Mouse (Mus musculus): Measurements from ENCODE around the gene Dlg2.

The Dlg2 gene

GRCm38 (mm10) chr7:91090830-91091683 lies 614.6 kb downstream of the Dlg2 start:
- DNase-seq = no peak

- no peak for DNase-seq
Observed at GRCm38 (mm10) chr7:91096467-91096866, 620.0 kb downstream of the Dlg2 start.

GRCm38 (mm10) chr7:91098521-91098920 lies 622.0 kb downstream of the Dlg2 start:
- no peak for DNase-seq

GRCm38 (mm10) chr7:91109575-91109974 lies 633.1 kb downstream of the Dlg2 start:
- no peak for DNase-seq

- no peak for DNase-seq
Observed at GRCm38 (mm10) chr7:91132128-91132527, 655.7 kb downstream of the Dlg2 start.

GRCm38 (mm10) chr7:91154096-91154495 lies 677.6 kb downstream of the Dlg2 start:
- DNase-seq = no peak

GRCm38 (mm10) chr7:91159144-91159543 lies 682.7 kb downstream of the Dlg2 start:
- no peak for DNase-seq

GRCm38 (mm10) chr7:91161643-91162175 lies 685.2 kb downstream of the Dlg2 start:
- DNase-seq = no peak

- DNase-seq = no peak
Observed at GRCm38 (mm10) chr7:91173560-91173959, 697.1 kb downstream of the Dlg2 start.

- DNase-seq = no peak
Observed at GRCm38 (mm10) chr7:91188211-91188610, 711.7 kb downstream of the Dlg2 start.

- no peak for DNase-seq
Observed at GRCm38 (mm10) chr7:91199372-91199771, 722.9 kb downstream of the Dlg2 start.

GRCm38 (mm10) chr7:91208083-91208852 lies 731.8 kb downstream of the Dlg2 start:
- DNase-seq = no peak

- no peak for DNase-seq
Observed at GRCm38 (mm10) chr7:91208973-91209372, 732.5 kb downstream of the Dlg2 start.

- DNase-seq = no peak
Observed at GRCm38 (mm10) chr7:91212236-91212635, 735.8 kb downstream of the Dlg2 start.

- no peak for DNase-seq
Observed at GRCm38 (mm10) chr7:91214921-91215320, 738.4 kb downstream of the Dlg2 start.

- no peak for DNase-seq
Observed at GRCm38 (mm10) chr7:91218321-91218987, 742.0 kb downstream of the Dlg2 start.

GRCm38 (mm10) chr7:91226442-91226841 lies 750.0 kb downstream of the Dlg2 start:
- no peak for DNase-seq

GRCm38 (mm10) chr7:91241718-91242117 lies 765.2 kb downstream of the Dlg2 start:
- no peak for DNase-seq

- DNase-seq = no peak
Observed at GRCm38 (mm10) chr7:91261672-91262030, 785.2 kb downstream of the Dlg2 start.

GRCm38 (mm10) chr7:91262031-91262951 lies 785.8 kb downstream of the Dlg2 start:
- DNase-seq = no peak

GRCm38 (mm10) chr7:91262998-91263397 lies 786.5 kb downstream of the Dlg2 start:
- DNase-seq = no peak

- DNase-seq = no peak
Observed at GRCm38 (mm10) chr7:91267764-91268163, 791.3 kb downstream of the Dlg2 start.

Measured in thymus, postnatal 36 days (tissue).